Mouse (Mus musculus) spleen, adult 2 months (tissue): Measurements from ENCODE around the gene Bcl7c.

ENCODE experiments used
- CTCF ChIP-seq: fragments of 200-500 bp; IDR thresholded peaks from 2 replicates; pipeline ENCODE4 v1.5.1; 2011; ENCODE audit warnings: mild to moderate bottlenecking, inconsistent platforms; ENCODE audit not compliant: insufficient read depth, insufficient read length, insufficient replicate concordance; ENCODE audit errors: extremely low read depth
- POLR2A ChIP-seq: fragments of 200-500 bp; IDR thresholded peaks from 2 replicates; pipeline ENCODE4 v1.6.1; 2011; ENCODE audit warnings: low read depth, low read length, inconsistent platforms

- TF ChIP-seq CTCF: no peak
- TF ChIP-seq POLR2A: no peak
Observed at GRCm38 (mm10) chr7:127707957-127708206, 851 bp downstream of the Bcl7c start.
